Mouse (Mus musculus) midbrain, embryonic 12.5 days (tissue): Measurements from ENCODE around the gene Cxcl1. TPM values are rescaled to one million over a fixed set of nuclear protein-coding genes. Genes with fewer than 3 reads are reported as not detected.

Experiments used
- ATAC-seq: fragments of 200-750 bp; cut with Nextera tagmentation; 2 replicates; pipeline ENCODE4 v1.8.0; 2017; ENCODE audit warnings: low read depth, moderate TSS enrichment, moderate library complexity; ENCODE audit not compliant: low FRiP score
- H3K27ac ChIP-seq: fragments of 300-500 bp; sonication (generic); replicated peaks from 2 replicates; pipeline ENCODE4 v1.5.1; 2016; ENCODE audit warnings: mild to moderate bottlenecking
- H3K27me3 ChIP-seq: fragments of 300-500 bp; sonication (generic); 2 replicates; pipeline ENCODE4 v1.6.1; 2016; ENCODE audit warnings: mild to moderate bottlenecking
- H3K36me3 ChIP-seq: fragments of 300-500 bp; sonication (generic); 2 replicates; pipeline ENCODE4 v1.6.1; 2016
- H3K4me1 ChIP-seq: fragments of 300-500 bp; sonication (generic); 2 replicates; pipeline ENCODE4 v1.6.1; 2016
- H3K4me2 ChIP-seq: fragments of 300-500 bp; sonication (generic); replicated peaks from 2 replicates; pipeline ENCODE4 v1.6.1; 2016; ENCODE audit warnings: mild to moderate bottlenecking, moderate library complexity
- H3K4me3 ChIP-seq: fragments of 300-500 bp; sonication (generic); 2 replicates; pipeline ENCODE4 v1.5.1; 2016; ENCODE audit warnings: mild to moderate bottlenecking
- H3K9ac ChIP-seq: fragments of 300-500 bp; sonication (generic); replicated peaks from 2 replicates; pipeline ENCODE4 v1.6.1; 2016; ENCODE audit warnings: mild to moderate bottlenecking, moderate library complexity
- H3K9me3 ChIP-seq: fragments of 300-500 bp; sonication (generic); 2 replicates; pipeline ENCODE4 v1.6.1; 2016; ENCODE audit warnings: mild to moderate bottlenecking
- WGBS: fragments of 180-500 bp; shearing (Covaris S2); methylation state at CpG from one replicate; pipeline ENCODE4 v1.1.7; 2016; 5-methylcytosine and 5-hydroxymethylcytosine counted together
- polyA plus RNA-seq: library from polyadenylated mRNA; unstranded; fragments of >200 nt; fragmentation: Nextera tagmentation; extraction: Ambion mirVana; gene quantifications from 2 replicates; pipeline ENCODE4 v1.2.1, GENCODE M21; 2016

Gene Cxcl1
- polyA plus RNA-seq, 1 experiment from 2014 or later: not detected

- 73% methylated on average over 4 of the region's 4 CpGs for WGBS
- Histone ChIP-seq H3K27me3 (no peaks in the 10 kb centered on the region), H3K36me3 (no peaks in the 10 kb centered on the region), H3K4me1 (no peaks in the 10 kb centered on the region), H3K27ac (no peak overlapping the region), H3K9me3 (no peaks in the 10 kb centered on the region), H3K4me2 (no peak overlapping the region), H3K4me3 (no peak overlapping the region), H3K9ac (no peak overlapping the region)
- no peak for ATAC-seq
These were observed 15.0 kb upstream of the Cxcl1 start for GRCm38 (mm10) chr5:90876045-90876444.

DNA sequence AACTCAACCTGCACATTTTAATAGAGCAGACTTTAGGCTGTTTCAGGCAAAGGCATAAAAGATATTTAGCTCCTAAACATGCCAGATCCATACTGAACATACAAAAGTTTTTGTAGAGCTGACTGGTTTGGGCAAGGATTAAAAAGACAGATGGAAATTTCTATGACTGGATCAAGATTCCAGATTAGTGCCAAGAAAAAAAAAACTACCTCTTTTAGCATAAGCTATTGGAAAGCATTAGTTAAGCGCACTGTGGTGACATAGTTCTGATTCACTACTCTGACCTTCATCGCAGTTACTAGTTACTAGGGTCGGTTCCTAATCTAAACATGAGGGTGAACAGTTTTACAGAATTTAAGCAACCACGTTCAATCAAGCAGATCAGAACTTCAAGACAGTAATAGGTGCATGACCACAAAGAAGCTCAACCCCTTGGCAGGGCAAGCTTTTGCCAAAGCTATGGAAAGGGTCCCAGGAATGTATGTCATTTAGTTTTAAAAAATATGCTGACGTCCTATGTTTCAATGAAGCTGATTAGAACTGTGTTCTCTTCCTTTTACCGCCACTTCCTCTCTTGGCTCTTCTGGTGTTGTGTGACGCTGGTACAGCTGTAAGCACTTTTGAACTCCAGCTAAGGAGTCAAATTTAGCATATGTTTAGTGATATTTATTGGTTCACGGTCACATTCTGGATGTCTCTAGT lies 14.4 kb upstream of the Cxcl1 start:
- ATAC-seq: no peak
- Histone ChIP-seq H3K9ac (no peak overlapping the region), H3K27ac (no peak overlapping the region), H3K9me3 (no peaks in the 10 kb centered on the region), H3K4me2 (no peak overlapping the region), H3K4me3 (no peak overlapping the region), H3K36me3 (no peaks in the 10 kb centered on the region), H3K4me1 (no peaks in the 10 kb centered on the region), H3K27me3 (no peaks in the 10 kb centered on the region)
- WGBS: 84% methylated on average over 8 of the region's 8 CpGs

DNA sequence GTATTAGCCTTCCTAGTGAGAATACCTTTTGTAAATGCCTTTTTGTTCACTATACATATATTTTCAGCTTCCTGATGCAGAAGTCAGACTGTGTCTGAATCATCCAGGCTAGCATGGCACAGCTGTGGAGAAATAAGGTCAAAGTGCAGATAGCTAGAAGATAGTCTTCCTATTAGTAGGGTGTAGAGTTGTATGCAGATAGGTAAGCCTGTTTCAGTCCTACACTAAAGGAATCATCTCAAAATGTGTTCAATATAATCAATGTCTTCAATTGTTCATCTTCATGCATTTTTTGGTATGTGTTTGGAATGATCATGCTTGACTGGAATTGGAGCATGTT lies 13.9 kb upstream of the Cxcl1 start:
- H3K4me3 ChIP-seq: no peak overlapping the region
- H3K4me1 ChIP-seq: no peaks in the 10 kb centered on the region
- no peak overlapping the region for H3K4me2 ChIP-seq
- no peak overlapping the region for H3K9ac ChIP-seq
- no peaks in the 10 kb centered on the region for H3K27me3 ChIP-seq
- no peaks in the 10 kb centered on the region for H3K36me3 ChIP-seq
- no peak overlapping the region for H3K27ac ChIP-seq
- H3K9me3 ChIP-seq: no peaks in the 10 kb centered on the region
- ATAC-seq: no peak

- Histone ChIP-seq H3K9me3 (no peaks in the 10 kb centered on the region), H3K4me1 (no peaks in the 10 kb centered on the region), H3K4me2 (no peak overlapping the region), H3K9ac (no peak overlapping the region), H3K4me3 (no peak overlapping the region), H3K36me3 (no peaks in the 10 kb centered on the region), H3K27ac (no peak overlapping the region), H3K27me3 (no peaks in the 10 kb centered on the region)
- WGBS: 88% methylated on average over 3 of the region's 3 CpGs
- ATAC-seq: no peak
These were observed 11.6 kb upstream of the Cxcl1 start for GRCm38 (mm10) chr5:90879307-90880014.

DNA sequence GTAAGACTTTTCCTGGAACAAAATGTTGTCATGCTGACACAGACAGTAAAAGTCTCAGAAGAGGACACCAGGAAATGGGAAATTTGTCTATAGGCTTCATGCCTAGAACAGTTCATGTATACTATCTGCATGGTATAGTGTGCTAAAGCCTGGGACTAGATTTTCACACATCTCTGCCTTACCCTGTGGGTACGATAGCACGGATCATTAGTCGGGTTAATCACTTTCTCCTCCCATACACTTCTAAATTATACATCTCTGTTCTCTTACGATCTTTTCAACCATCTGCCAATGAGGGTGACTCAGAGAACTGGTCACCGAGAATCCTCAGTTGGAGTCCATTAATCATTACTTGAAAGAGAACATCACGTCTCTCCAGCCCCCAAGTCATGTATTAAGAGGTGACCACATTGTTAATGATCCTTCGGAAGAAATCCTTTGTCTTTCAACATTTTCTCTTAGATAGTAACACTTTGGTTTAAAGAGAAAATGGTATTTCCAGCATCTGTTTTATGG lies 10.6 kb upstream of the Cxcl1 start:
- Histone ChIP-seq H3K9ac (no peak overlapping the region), H3K4me3 (no peak overlapping the region), H3K9me3 (no peaks in the 10 kb centered on the region), H3K36me3 (no peaks in the 10 kb centered on the region), H3K27me3 (no peaks in the 10 kb centered on the region), H3K4me2 (no peak overlapping the region), H3K27ac (no peak overlapping the region), H3K4me1 (no peaks in the 10 kb centered on the region)
- WGBS: 79% methylated on average over 7 of the region's 7 CpGs
- ATAC-seq: no peak

DNA sequence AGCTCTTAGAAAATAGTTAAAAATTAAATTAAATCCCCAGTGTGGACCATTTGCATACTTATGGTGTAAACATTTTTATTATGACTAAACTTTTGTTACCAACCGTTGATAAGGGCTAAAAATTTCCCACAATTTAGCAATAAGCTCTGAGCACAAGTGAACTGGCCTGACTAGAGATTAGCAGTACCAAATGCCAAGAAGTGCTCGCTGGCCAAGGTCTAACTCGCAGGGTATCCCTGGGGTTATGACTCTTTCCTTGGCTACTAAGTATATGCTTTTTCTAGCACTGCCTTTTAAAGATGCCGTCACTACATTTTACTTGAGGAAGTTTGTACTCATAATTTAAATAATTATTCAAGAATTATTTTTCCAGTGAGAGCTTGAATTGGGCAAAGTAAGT lies 10.0 kb upstream of the Cxcl1 start:
- H3K27ac ChIP-seq: no peak overlapping the region
- WGBS: 95% methylated on average over 4 of the region's 4 CpGs
- no peak for ATAC-seq
- no peaks in the 10 kb centered on the region for H3K9me3 ChIP-seq
- no peak overlapping the region for H3K4me2 ChIP-seq
- H3K4me1 ChIP-seq: no peaks in the 10 kb centered on the region
- H3K36me3 ChIP-seq: no peaks in the 10 kb centered on the region
- H3K9ac ChIP-seq: no peak overlapping the region
- H3K27me3 ChIP-seq: no peaks in the 10 kb centered on the region
- no peak overlapping the region for H3K4me3 ChIP-seq

- H3K4me2 ChIP-seq: no peak overlapping the region
- no peak overlapping the region for H3K4me3 ChIP-seq
- no peaks in the 10 kb centered on the region for H3K36me3 ChIP-seq
- no peaks in the 10 kb centered on the region for H3K4me1 ChIP-seq
- no peaks in the 10 kb centered on the region for H3K9me3 ChIP-seq
- H3K27ac ChIP-seq: no peak overlapping the region
- H3K27me3 ChIP-seq: no peaks in the 10 kb centered on the region
- no peak overlapping the region for H3K9ac ChIP-seq
- no peak for ATAC-seq
- WGBS: 97% methylated on average over 5 of the region's 5 CpGs
These were observed 9.4 kb upstream of the Cxcl1 start for GRCm38 (mm10) chr5:90881682-90882081.

- no peak overlapping the region for H3K4me2 ChIP-seq
- 86% methylated on average over 5 of the region's 5 CpGs for WGBS
These were observed 8.9 kb upstream of the Cxcl1 start for GRCm38 (mm10) chr5:90882146-90882545.

GRCm38 (mm10) chr5:90884628-90885242 lies 6.3 kb upstream of the Cxcl1 start:
- no peaks in the 10 kb centered on the region for H3K36me3 ChIP-seq
- H3K4me3 ChIP-seq: no peak overlapping the region
- no peak overlapping the region for H3K4me2 ChIP-seq
- no peak overlapping the region for H3K9ac ChIP-seq
- H3K27ac ChIP-seq: no peak overlapping the region
- no peak for ATAC-seq
- H3K27me3 ChIP-seq: no peaks in the 10 kb centered on the region
- H3K4me1 ChIP-seq: no peaks in the 10 kb centered on the region
- no peaks in the 10 kb centered on the region for H3K9me3 ChIP-seq
- WGBS: 75% methylated on average over 2 of the region's 2 CpGs

More at GRCm38 (mm10) chr5:90882146-90882545, 8.9 kb upstream of the Cxcl1 start:
- Histone ChIP-seq H3K36me3 (no peaks in the 10 kb centered on the region), H3K9me3 (no peaks in the 10 kb centered on the region), H3K27ac (no peak overlapping the region), H3K4me1 (no peaks in the 10 kb centered on the region), H3K4me3 (no peak overlapping the region), H3K27me3 (no peaks in the 10 kb centered on the region), H3K9ac (no peak overlapping the region)
- no peak for ATAC-seq

DNA sequence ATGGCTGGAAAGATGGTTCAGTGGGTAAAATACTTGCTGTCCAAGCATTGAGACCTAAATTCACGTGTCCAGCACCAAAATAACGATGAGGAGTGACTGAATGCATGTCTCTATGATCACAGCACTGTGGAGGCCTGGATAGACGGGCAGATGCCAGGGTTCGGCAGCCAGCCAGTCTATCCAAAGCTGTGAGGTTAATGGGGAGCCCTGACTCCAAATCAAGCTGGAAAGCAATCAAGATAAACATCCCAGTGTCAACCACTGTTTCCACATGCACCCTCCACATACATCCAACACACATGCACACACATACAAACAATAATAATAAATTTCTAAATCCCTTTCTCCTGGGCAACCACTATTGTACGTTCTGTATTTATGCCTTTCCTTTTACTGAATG lies 2.4 kb upstream of the Cxcl1 start:
- WGBS: 84% methylated on average over 5 of the region's 5 CpGs
- H3K36me3 ChIP-seq: no peaks in the 10 kb centered on the region
- peaks cover 8% of the 10 kb centered on the region; the same call in 1 of the 2 replicates for H3K4me1 ChIP-seq
- no peak overlapping the region for H3K27ac ChIP-seq
- ATAC-seq: no peak
- no peak overlapping the region for H3K9ac ChIP-seq
- H3K9me3 ChIP-seq: no peaks in the 10 kb centered on the region
- H3K4me2 ChIP-seq: no peak overlapping the region
- peaks cover 7% of the 10 kb centered on the region; the same call in 1 of the 2 replicates for H3K27me3 ChIP-seq
- no peak overlapping the region for H3K4me3 ChIP-seq

DNA sequence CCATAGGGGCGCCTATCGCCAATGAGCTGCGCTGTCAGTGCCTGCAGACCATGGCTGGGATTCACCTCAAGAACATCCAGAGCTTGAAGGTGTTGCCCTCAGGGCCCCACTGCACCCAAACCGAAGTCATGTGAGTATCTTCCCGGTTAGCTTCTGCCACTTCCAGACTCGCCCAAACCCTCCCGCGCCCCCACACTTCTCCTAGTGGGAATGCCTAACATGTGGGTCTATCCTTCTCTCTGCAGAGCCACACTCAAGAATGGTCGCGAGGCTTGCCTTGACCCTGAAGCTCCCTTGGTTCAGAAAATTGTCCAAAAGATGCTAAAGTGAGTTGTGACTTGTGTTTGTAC lies 398 bp downstream of the Cxcl1 start:
- H3K27ac ChIP-seq: no peak overlapping the region

DNA sequence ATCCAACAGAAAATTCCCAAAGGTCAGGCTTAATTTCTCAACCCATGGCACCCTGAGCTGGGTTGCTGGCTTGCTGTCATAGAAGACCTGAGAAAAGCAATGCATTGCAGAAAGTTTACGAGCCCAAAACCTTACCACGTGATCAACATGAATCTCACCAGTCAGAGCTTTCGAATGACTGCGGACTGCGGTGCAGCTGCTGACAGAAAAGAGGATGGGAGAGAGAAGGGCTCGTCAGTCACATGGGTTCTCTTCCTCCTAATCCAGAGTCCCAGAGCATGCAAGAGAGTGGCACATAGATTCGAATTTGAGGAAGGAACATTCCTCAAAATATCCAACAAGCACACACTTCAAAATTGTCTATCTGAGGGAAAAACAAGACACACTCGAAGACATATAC lies 3.2 kb downstream of the Cxcl1 start:
- peaks cover 8% of the 10 kb centered on the region; the same call in 1 of the 2 replicates for H3K4me1 ChIP-seq
- peaks cover 7% of the 10 kb centered on the region; the same call in 1 of the 2 replicates for H3K27me3 ChIP-seq
- H3K9ac ChIP-seq: no peak overlapping the region
- H3K9me3 ChIP-seq: no peaks in the 10 kb centered on the region
- no peak overlapping the region for H3K4me2 ChIP-seq
- no peak overlapping the region for H3K4me3 ChIP-seq
- H3K27ac ChIP-seq: no peak overlapping the region
- no peaks in the 10 kb centered on the region for H3K36me3 ChIP-seq
- 76% methylated on average over 8 of the region's 8 CpGs for WGBS
- no peak for ATAC-seq

More for the DNA sequence above, 398 bp downstream of the Cxcl1 start:
- WGBS: 32% methylated on average over 10 of the region's 10 CpGs
- Histone ChIP-seq H3K36me3 (no peaks in the 10 kb centered on the region), H3K9me3 (no peaks in the 10 kb centered on the region), H3K9ac (peak overlapping the region; percentile 59), H3K27me3 (peaks cover 7% of the 10 kb centered on the region; the same call in 1 of the 2 replicates), H3K4me3 (peak overlapping the region; percentile 50), H3K4me2 (peak overlapping the region; percentile 90), H3K4me1 (peaks cover 8% of the 10 kb centered on the region; the same call in 1 of the 2 replicates)
- no peak; the same call in 1 of the 2 replicates for ATAC-seq
